Mouse (Mus musculus) CH12.LX (cell line): Measurements from ENCODE around the gene Gli3. TPM values are rescaled to one million over a fixed set of nuclear protein-coding genes. Genes with fewer than 3 reads are reported as not detected.

Experiments used
- DNase-seq: peaks from one replicate; pipeline ENCODE4 v3.0.0-alpha.2; 2013; ENCODE audit errors: extremely low read depth
- H3K27ac ChIP-seq: 2 replicates; pipeline ENCODE4 v1.5.1; 2012; ENCODE audit warnings: low read depth, mild to moderate bottlenecking, control low read depth, moderate library complexity; ENCODE audit not compliant: insufficient read depth
- H3K27me3 ChIP-seq: replicated peaks from 2 replicates; pipeline ENCODE3; 2012; ENCODE audit warnings: inconsistent platforms
- H3K36me3 ChIP-seq, 2 experiments: replicated peaks in 1 of 2; 2 replicates each; pipeline versions ENCODE3 to v1.6.1; 2012; ENCODE audit warnings: inconsistent platforms in 1 of 2, low read length in 1 of 2, mild to moderate bottlenecking in 1 of 2, mixed read lengths in 1 of 2, moderate library complexity in 1 of 2; ENCODE audit not compliant: control insufficient read depth in 1 of 2, insufficient read depth in 1 of 2
- H3K4me1 ChIP-seq, 2 experiments: 2 replicates each; pipeline ENCODE4 v1.6.1; 2012; ENCODE audit warnings: inconsistent platforms in 1 of 2, moderate library complexity in 1 of 2; ENCODE audit not compliant: insufficient read depth in 2 of 2, control insufficient read depth in 1 of 2
- H3K4me2 ChIP-seq: 2 replicates; pipeline ENCODE4 v1.6.1; 2012; ENCODE audit warnings: low read depth, mild to moderate bottlenecking, control low read depth; ENCODE audit not compliant: poor library complexity, insufficient read depth, severe bottlenecking
- H3K4me3 ChIP-seq, 3 experiments: fragments of 150-350 bp in 1 of 3; sonication (generic) in 1 of 3; replicated peaks in 1 of 3; 2 replicates each; pipeline versions ENCODE3 to v1.5.1; 2011 to 2012; ENCODE audit warnings: low read depth in 2 of 3, low read length in 2 of 3, mild to moderate bottlenecking in 2 of 3, moderate library complexity in 2 of 3, control low read depth in 1 of 3, improper control_type of control experiment in 1 of 3, inconsistent platforms in 1 of 3, mixed read lengths in 1 of 3; ENCODE audit not compliant: poor library complexity in 1 of 3
- H3K79me2 ChIP-seq: replicated peaks from 2 replicates; pipeline ENCODE4 v1.6.1; 2012; ENCODE audit warnings: mild to moderate bottlenecking, moderate library complexity; ENCODE audit not compliant: control insufficient read depth, poor library complexity, insufficient read depth, severe bottlenecking; ENCODE audit errors: extremely low read depth
- H3K9ac ChIP-seq: 2 replicates; pipeline ENCODE4 v1.6.1; 2012; ENCODE audit warnings: low read depth, mild to moderate bottlenecking, control low read depth, moderate library complexity; ENCODE audit not compliant: insufficient read depth
- H3K9me3 ChIP-seq: replicated peaks from 2 replicates; pipeline ENCODE3; 2012; ENCODE audit warnings: low read length, inconsistent platforms, mixed read lengths
- ELF1 ChIP-seq: IDR thresholded peaks from 2 replicates; pipeline ENCODE4 v1.6.1; 2014; ENCODE audit warnings: low read depth, mild to moderate bottlenecking, inconsistent platforms, low read length, improper control_type of control experiment
- EP300 ChIP-seq: IDR thresholded peaks from 2 replicates; pipeline ENCODE4 v1.6.1; 2011; ENCODE audit warnings: low read length, improper control_type of control experiment
- JUN ChIP-seq: IDR thresholded peaks from 2 replicates; pipeline ENCODE4 v1.6.1; 2011; ENCODE audit warnings: low read depth, mild to moderate bottlenecking, low read length, improper control_type of control experiment, moderate library complexity; ENCODE audit not compliant: insufficient read depth
- JUND ChIP-seq: conservative IDR thresholded peaks from 2 replicates; pipeline ENCODE4 v1.6.1; 2011; ENCODE audit warnings: low read depth, low read length, improper control_type of control experiment
- KAT2A ChIP-seq: IDR thresholded peaks from 2 replicates; pipeline ENCODE4 v1.6.1; 2012; ENCODE audit warnings: low read length, improper control_type of control experiment, inconsistent platforms; ENCODE audit not compliant: insufficient replicate concordance
- MAX ChIP-seq: IDR thresholded peaks from 2 replicates; pipeline ENCODE4 v1.6.1; 2011; ENCODE audit warnings: low read length, improper control_type of control experiment
- MYC ChIP-seq: IDR thresholded peaks from 2 replicates; pipeline ENCODE4 v1.6.1; 2011; ENCODE audit warnings: low read depth, mild to moderate bottlenecking, improper control_type of control experiment, low read length
- PAX5 ChIP-seq: IDR thresholded peaks from 2 replicates; pipeline ENCODE4 v1.6.1; 2012; ENCODE audit warnings: low read length, inconsistent platforms, mixed read lengths
- RCOR1 ChIP-seq: conservative IDR thresholded peaks from 2 replicates; pipeline ENCODE4 v1.6.1; 2012; ENCODE audit warnings: low read depth, mild to moderate bottlenecking, inconsistent platforms, low read length, improper control_type of control experiment
- SIN3A ChIP-seq: IDR thresholded peaks from 2 replicates; pipeline ENCODE4 v1.6.1; 2012; ENCODE audit warnings: low read length, improper control_type of control experiment, inconsistent platforms
- SMC3 ChIP-seq: IDR thresholded peaks from 2 replicates; pipeline ENCODE4 v1.6.1; 2011; ENCODE audit warnings: low read depth, low read length, improper control_type of control experiment
- USF1 ChIP-seq: IDR thresholded peaks from 2 replicates; pipeline ENCODE4 v1.6.1; 2014; ENCODE audit warnings: low read depth, mild to moderate bottlenecking, inconsistent platforms, low read length, improper control_type of control experiment
- ZC3H11A ChIP-seq: IDR thresholded peaks from 2 replicates; pipeline ENCODE4 v1.6.1; 2012; ENCODE audit warnings: low read depth, mild to moderate bottlenecking, inconsistent platforms, low read length, improper control_type of control experiment
- ZKSCAN1 ChIP-seq: IDR thresholded peaks from 2 replicates; pipeline ENCODE4 v1.6.1; 2012; ENCODE audit warnings: low read depth, inconsistent platforms, low read length, improper control_type of control experiment, borderline replicate concordance
- dilution Hi-C: fragments of 300-500 bp; cut with MboI; formaldehyde crosslinking; loops from 2 replicates; pipeline ENCODE4 v1.14.3; 2020; ENCODE audit warnings: low sequenced_read_pairs; ENCODE audit not compliant: extremely low pct_unique_long_range_greater_than_20kb, extremely low pct_ligation_motif_present
- in situ Hi-C: fragments of 300-500 bp; cut with MboI; formaldehyde crosslinking; loops from 3 replicates; pipeline ENCODE4 v1.14.3; 2019; ENCODE audit warnings: low sequenced_read_pairs, low pct_ligation_motif_present, low pct_unique_long_range_greater_than_20kb, mixed read lengths
- polyA plus RNA-seq: library from polyadenylated mRNA; unstranded; fragments of >175 nt; gene quantifications from 2 replicates; pipeline ENCODE4 v1.2.1, GENCODE M21; 2012; ENCODE audit warnings: low read depth; ENCODE audit not compliant: insufficient read length
- total RNA-seq, 2 experiments: library from RNA; depleted of rRNA; stranded (reverse); fragments of 300-350 nt in 1 of 2; fragments of >200 nt in 1 of 2; gene quantifications; 2 replicates each; pipeline ENCODE4 v1.2.3; 2012 to 2014

Gli3 gene
- total and polyA plus RNA-seq, 3 experiments = not detected

DNA sequence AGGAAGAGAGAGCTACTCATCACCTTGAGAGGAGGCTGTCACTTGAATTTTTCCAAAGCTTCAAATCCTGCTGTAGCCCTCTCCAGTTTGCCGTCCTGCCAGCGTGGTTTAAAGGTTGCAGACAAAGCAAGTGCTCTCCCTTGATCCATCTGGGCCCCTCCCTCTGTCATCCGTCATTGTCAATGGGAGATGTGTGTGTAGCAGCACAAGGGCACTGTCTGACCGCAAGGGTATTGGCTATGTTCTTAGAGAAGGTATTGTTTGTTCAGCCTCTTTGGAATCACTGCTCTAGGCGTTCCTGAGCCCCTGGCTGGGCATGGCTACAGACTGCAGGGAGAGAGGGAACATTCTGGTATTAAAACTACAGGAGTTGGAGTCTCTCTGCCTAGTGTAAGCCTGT is 79.0 kb downstream of the Gli3 start:
- dilution Hi-C loops = no loop called here
- in situ Hi-C loops = no loop called here
- no peak overlapping the region for H3K9ac ChIP-seq
- no peaks in the 10 kb centered on the region for H3K79me2 ChIP-seq
- no peaks in the 10 kb centered on the region for H3K36me3 ChIP-seq
- H3K4me2 ChIP-seq = no peak overlapping the region
- no peak for DNase-seq
- no peaks in the 10 kb centered on the region for H3K27me3 ChIP-seq
- H3K27ac ChIP-seq = no peak overlapping the region
- H3K4me3 ChIP-seq = no peak overlapping the region
- H3K9me3 ChIP-seq = no peaks in the 10 kb centered on the region
- no peaks in the 10 kb centered on the region for H3K4me1 ChIP-seq
- TF ChIP-seq JUN (no peak), RCOR1 (no peak), KAT2A (no peak), ZKSCAN1 (no peak), ZC3H11A (no peak), MAX (no peak), ELF1 (no peak), PAX5 (no peak), EP300 (no peak)

DNA sequence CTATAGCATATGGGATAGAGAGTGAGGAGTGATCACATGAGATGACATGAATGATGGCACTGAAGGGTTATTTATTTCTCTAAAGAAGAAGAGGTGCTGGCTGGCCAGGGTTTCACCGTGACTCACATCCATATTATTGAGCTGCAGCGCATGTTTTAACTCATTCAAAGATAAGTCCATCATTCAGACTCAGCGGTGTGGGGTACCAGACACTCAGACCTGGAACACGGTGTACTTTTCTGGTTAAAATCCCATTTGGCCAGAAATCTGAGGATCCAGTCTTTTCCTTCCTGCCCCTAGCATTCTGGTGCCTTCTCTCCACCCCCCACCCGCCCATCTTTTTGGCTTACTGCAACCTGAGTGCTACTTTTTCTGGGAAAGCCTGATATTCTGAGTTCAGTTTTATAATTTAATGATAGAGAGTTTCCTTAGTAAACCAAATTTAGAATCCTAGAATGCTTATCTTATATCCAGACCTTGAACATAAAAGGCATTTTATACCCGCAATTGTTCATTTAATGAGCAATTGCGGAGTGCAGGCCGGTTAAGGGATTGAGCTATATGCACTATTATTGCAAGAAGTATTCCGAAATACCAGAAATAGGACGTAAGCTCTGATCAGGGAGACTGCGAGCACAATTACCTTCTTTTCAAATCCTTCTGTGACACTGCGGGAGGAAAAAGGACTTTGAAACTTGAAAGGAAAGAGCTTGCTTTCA is 80.3 kb downstream of the Gli3 start:
- in situ Hi-C loops (no loop called here), dilution Hi-C loops (no loop called here)
- Histone ChIP-seq H3K4me1 (no peaks in the 10 kb centered on the region), H3K27ac (no peak overlapping the region), H3K36me3 (no peaks in the 10 kb centered on the region), H3K27me3 (no peaks in the 10 kb centered on the region), H3K9me3 (no peaks in the 10 kb centered on the region), H3K4me2 (no peak overlapping the region), H3K79me2 (no peaks in the 10 kb centered on the region), H3K4me3 (no peak overlapping the region), H3K9ac (no peak overlapping the region)
- TF ChIP-seq MYC (no peak), SMC3 (no peak), KAT2A (no peak), MAX (no peak)
- DNase-seq = no peak

- Histone ChIP-seq H3K4me1 (no peaks in the 10 kb centered on the region), H3K9ac (no peak overlapping the region), H3K79me2 (no peaks in the 10 kb centered on the region), H3K4me2 (no peak overlapping the region), H3K27me3 (no peaks in the 10 kb centered on the region), H3K36me3 (no peaks in the 10 kb centered on the region), H3K4me3 (no peak overlapping the region), H3K27ac (no peak overlapping the region), H3K9me3 (no peaks in the 10 kb centered on the region)
- DNase-seq = no peak
- TF ChIP-seq JUND (no peak), SIN3A (no peak), USF1 (no peak)
- in situ Hi-C loops (no loop called here), dilution Hi-C loops (no loop called here)
Measured at GRCm38 (mm10) chr13:15543888-15544640, 81.0 kb downstream of the Gli3 start.
